Mouse (Mus musculus): ENCODE measurements at regions not wholly inside any gene's neighbourhood (a gene's known extent, or its start where the extent isn't known, plus 50 kb on each side); places are given as distances from the start of the nearest gene placed in this dataset.

DNA sequence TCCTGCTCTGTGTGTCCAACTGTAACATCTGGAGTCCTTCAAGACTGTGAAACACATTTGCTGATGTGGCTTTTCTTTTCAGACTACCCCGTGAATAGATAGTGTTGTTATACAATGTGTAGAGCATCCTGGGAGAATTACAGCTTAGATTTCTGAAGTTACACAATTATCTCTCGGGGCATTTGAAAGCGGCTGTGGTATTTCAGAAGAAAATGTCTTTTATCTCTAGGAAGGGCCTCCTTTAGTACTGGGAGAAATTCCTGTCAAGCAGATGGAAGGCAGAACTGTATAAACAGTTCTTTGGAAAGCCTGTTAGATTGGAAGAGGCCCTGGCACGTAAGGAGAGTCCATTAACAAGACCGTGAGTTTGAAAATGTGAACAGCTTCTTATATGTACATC lies 162.2 kb downstream of the Npr3 start:
- no peaks in the 10 kb centered on the region for H3K9me3 ChIP-seq (ENCODE audit: control insufficient read depth, low read length)
- no peak overlapping the region for H3K27ac ChIP-seq
- ATAC-seq (ENCODE audit: insufficient read depth) (no peak), DNase-seq (ENCODE audit: low read depth in 3 of 3, low spot score in 3 of 3) (no peak)
- no peak overlapping the region for H3K4me3 ChIP-seq (ENCODE audit: insufficient read depth in 1 of 2, low read depth in 2 of 2, low read length in 2 of 2)
- H3K27me3 ChIP-seq (ENCODE audit: control insufficient read depth, insufficient read depth, low read length): no peaks in the 10 kb centered on the region
- no peaks in the 10 kb centered on the region; a peak in 2 of 4 replicates for H3K4me1 ChIP-seq (replicated peaks; ENCODE audit: control insufficient read depth in 2 of 2, insufficient read depth in 2 of 2, low read length in 1 of 2)
- no peak for TF ChIP-seq EP300 (IDR thresholded peaks at IDR 0.05; ENCODE audit: low read depth)
- no peaks in the 10 kb centered on the region for H3K36me3 ChIP-seq (replicated peaks; ENCODE audit: control insufficient read depth, insufficient read depth, low read depth)
- 53% methylated on average over 5 of the region's 5 CpGs for WGBS (ENCODE audit: insufficient replicate concordance)
- no peak overlapping the region for H3K4me2 ChIP-seq (ENCODE audit: low read depth)
- no peak overlapping the region for H3K9ac ChIP-seq (replicated peaks)

DNA sequence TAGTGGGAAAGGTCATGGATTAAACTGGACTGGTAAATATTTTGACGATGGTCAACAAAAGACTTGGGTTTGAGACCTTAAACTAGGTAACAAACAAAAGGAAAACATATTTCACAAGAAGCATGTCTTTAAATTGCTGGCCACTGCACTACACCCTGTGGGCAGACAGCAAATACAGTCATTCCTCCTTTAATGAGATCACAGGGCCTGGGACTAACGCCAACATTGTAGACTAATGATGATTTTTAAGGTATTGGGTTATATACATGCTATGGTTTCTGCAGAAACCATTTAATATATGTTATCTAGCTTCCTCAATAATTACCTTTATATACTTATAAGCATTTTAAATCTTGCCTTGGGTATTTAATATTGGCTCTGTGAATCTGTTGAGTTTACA lies 162.8 kb downstream of the Npr3 start:
- Histone ChIP-seq H3K9me3 (ENCODE audit: control insufficient read depth, low read length) (no peaks in the 10 kb centered on the region), H3K36me3 (replicated peaks; ENCODE audit: control insufficient read depth, insufficient read depth, low read depth) (no peaks in the 10 kb centered on the region), H3K4me1 (replicated peaks; ENCODE audit: control insufficient read depth in 2 of 2, insufficient read depth in 2 of 2, low read length in 1 of 2) (no peaks in the 10 kb centered on the region; a peak in 2 of 4 replicates), H3K27me3 (ENCODE audit: control insufficient read depth, insufficient read depth, low read length) (no peaks in the 10 kb centered on the region), H3K4me3 (ENCODE audit: insufficient read depth in 1 of 2, low read depth in 2 of 2, low read length in 2 of 2) (no peak overlapping the region), H3K9ac (replicated peaks) (no peak overlapping the region), H3K4me2 (ENCODE audit: low read depth) (no peak overlapping the region), H3K27ac (no peak overlapping the region)
- DNase-seq (ENCODE audit: low read depth in 3 of 3, low spot score in 3 of 3) (no peak), ATAC-seq (ENCODE audit: insufficient read depth) (no peak)
- WGBS (ENCODE audit: insufficient replicate concordance): 58% methylated on average over 2 of the region's 2 CpGs
- no peak for TF ChIP-seq CTCF (IDR thresholded peaks at IDR 0.05; ENCODE audit: low read depth)
- TF ChIP-seq EP300 (IDR thresholded peaks at IDR 0.05; ENCODE audit: low read depth): no peak

DNA sequence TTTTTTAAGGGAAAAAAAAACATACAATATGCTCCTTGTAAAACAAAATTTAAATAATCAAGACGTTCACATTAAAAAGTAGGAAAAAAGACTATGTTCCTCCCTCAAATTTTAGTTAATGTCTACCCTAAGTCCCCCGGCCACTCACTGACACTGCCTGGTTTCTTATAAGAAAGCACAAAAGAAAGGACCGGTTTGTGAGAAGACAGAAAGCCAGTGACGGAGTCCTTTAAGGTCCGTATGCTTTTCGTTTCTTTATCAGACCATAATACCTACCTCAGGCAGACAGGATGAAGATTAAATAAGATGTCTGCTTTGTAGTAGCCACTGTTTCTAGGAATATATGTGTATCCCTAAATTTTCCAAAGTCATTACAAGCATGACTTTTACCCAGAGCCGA lies 164.3 kb downstream of the Npr3 start:
- Histone ChIP-seq H3K4me2 (ENCODE audit: low read depth) (no peak overlapping the region), H3K4me3 (ENCODE audit: insufficient read depth in 1 of 2, low read depth in 2 of 2, low read length in 2 of 2) (no peak overlapping the region), H3K27me3 (ENCODE audit: control insufficient read depth, insufficient read depth, low read length) (no peaks in the 10 kb centered on the region), H3K27ac (no peak overlapping the region), H3K36me3 (replicated peaks; ENCODE audit: control insufficient read depth, insufficient read depth, low read depth) (no peaks in the 10 kb centered on the region), H3K9me3 (ENCODE audit: control insufficient read depth, low read length) (no peaks in the 10 kb centered on the region), H3K4me1 (replicated peaks; ENCODE audit: control insufficient read depth in 2 of 2, insufficient read depth in 2 of 2, low read length in 1 of 2) (no peaks in the 10 kb centered on the region; a peak in 2 of 4 replicates), H3K9ac (replicated peaks) (no peak overlapping the region)
- DNase-seq (ENCODE audit: low read depth in 3 of 3, low spot score in 3 of 3) (no peak), ATAC-seq (ENCODE audit: insufficient read depth) (no peak)
- TF ChIP-seq CTCF (IDR thresholded peaks at IDR 0.05; ENCODE audit: low read depth) (no peak), EP300 (IDR thresholded peaks at IDR 0.05; ENCODE audit: low read depth) (no peak)
- 74% methylated on average over 7 of the region's 7 CpGs for WGBS (ENCODE audit: insufficient replicate concordance)

- TF ChIP-seq CTCF (IDR thresholded peaks at IDR 0.05; ENCODE audit: low read depth) (no peak), EP300 (IDR thresholded peaks at IDR 0.05; ENCODE audit: low read depth) (no peak)
- ATAC-seq (ENCODE audit: insufficient read depth) (no peak), DNase-seq (ENCODE audit: low read depth in 3 of 3, low spot score in 3 of 3) (no peak)
- Histone ChIP-seq H3K4me3 (ENCODE audit: insufficient read depth in 1 of 2, low read depth in 2 of 2, low read length in 2 of 2) (no peak overlapping the region), H3K9ac (replicated peaks) (no peak overlapping the region), H3K27me3 (ENCODE audit: control insufficient read depth, insufficient read depth, low read length) (no peaks in the 10 kb centered on the region), H3K4me2 (ENCODE audit: low read depth) (no peak overlapping the region), H3K4me1 (replicated peaks; ENCODE audit: control insufficient read depth in 2 of 2, insufficient read depth in 2 of 2, low read length in 1 of 2) (no peaks in the 10 kb centered on the region; a peak in 2 of 4 replicates), H3K9me3 (ENCODE audit: control insufficient read depth, low read length) (no peaks in the 10 kb centered on the region), H3K36me3 (replicated peaks; ENCODE audit: control insufficient read depth, insufficient read depth, low read depth) (no peaks in the 10 kb centered on the region), H3K27ac (no peak overlapping the region)
- WGBS (ENCODE audit: insufficient replicate concordance): 47% methylated on average over 6 of the region's 6 CpGs
These were observed 164.7 kb downstream of the Npr3 start for GRCm38 (mm10) chr15:11742346-11742729.

GRCm38 (mm10) chr15:11741598-11742345 lies 165.3 kb downstream of the Npr3 start:
- H3K4me2 ChIP-seq (ENCODE audit: low read depth): no peak overlapping the region
- no peak overlapping the region for H3K9ac ChIP-seq (replicated peaks)
- ATAC-seq (ENCODE audit: insufficient read depth) (no peak), DNase-seq (ENCODE audit: low read depth in 3 of 3, low spot score in 3 of 3) (no peak)
- TF ChIP-seq CTCF (IDR thresholded peaks at IDR 0.05; ENCODE audit: low read depth) (no peak), EP300 (IDR thresholded peaks at IDR 0.05; ENCODE audit: low read depth) (no peak)
- 52% methylated on average over 18 of the region's 18 CpGs for WGBS (ENCODE audit: insufficient replicate concordance)
- no peaks in the 10 kb centered on the region for H3K9me3 ChIP-seq (ENCODE audit: control insufficient read depth, low read length)
- no peaks in the 10 kb centered on the region for H3K36me3 ChIP-seq (replicated peaks; ENCODE audit: control insufficient read depth, insufficient read depth, low read depth)
- H3K27ac ChIP-seq: no peak overlapping the region
- H3K4me1 ChIP-seq (replicated peaks; ENCODE audit: control insufficient read depth in 2 of 2, insufficient read depth in 2 of 2, low read length in 1 of 2): no peaks in the 10 kb centered on the region; a peak in 2 of 4 replicates
- no peaks in the 10 kb centered on the region for H3K27me3 ChIP-seq (ENCODE audit: control insufficient read depth, insufficient read depth, low read length)
- H3K4me3 ChIP-seq (ENCODE audit: insufficient read depth in 1 of 2, low read depth in 2 of 2, low read length in 2 of 2): no peak overlapping the region
